20 mouse cellular contexts compared by ENCODE assay signal in genomic region chr2:59811247-59811646, GRCm38 (mm10).
DNase-seq lines count a peak whose midpoint lies in the region; ATAC-seq lines count a peak whose summit lies in the region.
"Had no signal": no experiment of that assay in that cellular context is flagged by ENCODE, and none has a peak within 500 bp of the region (broad histone marks: within the 10 kb centered on the region; RNA-seq: fewer than 3 reads in every experiment).

No protein-coding gene starts in this region.

- DNase-seq in adrenal gland, postnatal 25 days, result peak; percentile 18
- no peak for DNase-seq in adrenal gland, adult 18-20 months (ENCODE audit: low spot score in 2 of 2)
- DNase-seq in heart, embryonic 10.5 days (ENCODE audit: low spot score), result no peak
- DNase-seq in kidney, postnatal 4 days, result no peak
- no peak for DNase-seq in left cerebral cortex, adult 18-20 months (ENCODE audit: low spot score in 2 of 2)
- DNase-seq: cerebellum, adult 18-20 months; heart, postnatal 36 days; lung, postnatal 4 days; midbrain, embryonic 14.5 days; retina, postnatal 1 day; right cerebral cortex, postnatal 25 days; spleen, adult 18-20 months had no signal

- H3K9ac ChIP-seq in heart, embryonic 16.5 days (ENCODE audit: low read length), result no peak overlapping the region
- no peak overlapping the region for H3K9ac ChIP-seq in kidney, embryonic 16.5 days (replicated peaks; ENCODE audit: low read length)
- H3K9ac ChIP-seq: forebrain, embryonic 12.5 days; hindbrain, embryonic 14.5 days; neural tube, embryonic 12.5 days had no signal

- H3K36me3 ChIP-seq in heart, embryonic 16.5 days (ENCODE audit: control insufficient read depth, insufficient read depth), result peaks cover 25% of the 10 kb centered on the region
- peaks cover 67% of the 10 kb centered on the region for H3K36me3 ChIP-seq in heart, embryonic 10.5 days
- peaks cover 61% of the 10 kb centered on the region for H3K36me3 ChIP-seq in kidney, embryonic 16.5 days (ENCODE audit: insufficient read depth, low read length)

- no peaks in the 10 kb centered on the region for H3K27me3 ChIP-seq in heart, embryonic 16.5 days (ENCODE audit: control insufficient read depth, insufficient read depth, low read length)
- no peaks in the 10 kb centered on the region for H3K27me3 ChIP-seq in heart, embryonic 10.5 days (ENCODE audit: insufficient read depth, poor library complexity, severe bottlenecking)
- no peaks in the 10 kb centered on the region for H3K27me3 ChIP-seq in kidney, embryonic 16.5 days (ENCODE audit: insufficient read depth, low read length)
- H3K27me3 ChIP-seq: forebrain, embryonic 12.5 days; neural tube, embryonic 12.5 days; Patski had no signal

- H3K27ac ChIP-seq in heart, embryonic 16.5 days (ENCODE audit: low read length), result peak overlapping the region; percentile 50
- H3K27ac ChIP-seq in heart, embryonic 10.5 days, result no peak overlapping the region
- peak overlapping the region; percentile 67 for H3K27ac ChIP-seq in kidney, embryonic 16.5 days (ENCODE audit: low read length)
- peak overlapping the region; percentile 43 for H3K27ac ChIP-seq in brown adipose tissue, adult 24 weeks (replicated peaks; ENCODE audit: low read depth, low read length)
- H3K27ac ChIP-seq: forebrain, embryonic 12.5 days; hindbrain, embryonic 14.5 days; neural tube, embryonic 12.5 days had no signal

- no peak overlapping the region for H3K4me3 ChIP-seq in heart, embryonic 16.5 days (ENCODE audit: low read length)
- H3K4me3 ChIP-seq in heart, embryonic 10.5 days, result no peak overlapping the region
- H3K4me3 ChIP-seq in kidney, embryonic 16.5 days (ENCODE audit: low read length), result no peak overlapping the region
- H3K4me3 ChIP-seq in brown adipose tissue, adult 24 weeks (ENCODE audit: insufficient read depth, low read depth, low read length), result no peak overlapping the region
- H3K4me3 ChIP-seq: forebrain, embryonic 12.5 days; neural tube, embryonic 12.5 days had no signal

- H3K9me3 ChIP-seq in heart, embryonic 16.5 days (replicated peaks; ENCODE audit: control insufficient read depth, low read length), result no peaks in the 10 kb centered on the region
- no peaks in the 10 kb centered on the region for H3K9me3 ChIP-seq in heart, embryonic 10.5 days
- no peaks in the 10 kb centered on the region for H3K9me3 ChIP-seq in kidney, embryonic 16.5 days (ENCODE audit: low read length)
- H3K9me3 ChIP-seq: forebrain, embryonic 12.5 days; neural tube, embryonic 12.5 days had no signal

- no peak for ATAC-seq in heart, embryonic 16.5 days (replicated peaks; ENCODE audit: extremely low read depth, insufficient read depth, low FRiP score)
- ATAC-seq in kidney, embryonic 16.5 days (ENCODE audit: low FRiP score, low TSS enrichment), result no peak
- ATAC-seq: intestine, postnatal 0 days; Patski had no signal

- H3K4me2 ChIP-seq in heart, embryonic 16.5 days (ENCODE audit: low read depth, low read length), result no peak overlapping the region
- H3K4me2 ChIP-seq in kidney, embryonic 16.5 days (replicated peaks; ENCODE audit: low read depth, low read length), result no peak overlapping the region
- H3K4me2 ChIP-seq: forebrain, embryonic 12.5 days; hindbrain, embryonic 14.5 days; neural tube, embryonic 12.5 days had no signal

- peaks cover 8% of the 10 kb centered on the region; the same call in 1 of the 2 replicates for H3K4me1 ChIP-seq in heart, embryonic 16.5 days (ENCODE audit: control insufficient read depth, insufficient read depth, low read length)
- peaks cover 15% of the 10 kb centered on the region for H3K4me1 ChIP-seq in heart, embryonic 10.5 days
- H3K4me1 ChIP-seq in kidney, embryonic 16.5 days (ENCODE audit: insufficient read depth, low read length), result 0 out of 2 replicates have a peak, but pooled peaks cover 2% of the 10 kb centered on the region
- peaks cover 18% of the 10 kb centered on the region for H3K4me1 ChIP-seq in brown adipose tissue, adult 24 weeks (ENCODE audit: control insufficient read depth, insufficient read depth, insufficient read length, low read length)
- H3K4me1 ChIP-seq: forebrain, embryonic 12.5 days; neural tube, embryonic 12.5 days had no signal

- WGBS in heart, embryonic 16.5 days, result 48% methylated on average over 1 of the region's 1 CpGs
- WGBS in heart, embryonic 10.5 days, result 78% methylated on average over 1 of the region's 1 CpGs
- WGBS in kidney, embryonic 16.5 days, result 64% methylated on average over 1 of the region's 1 CpGs
